Mouse (Mus musculus): ENCODE measurements at regions not wholly inside any gene's neighbourhood (a gene's known extent, or its start where the extent isn't known, plus 50 kb on each side); places are given as distances from the start of the nearest gene placed in this dataset.
"Not testable (repeated sequence)": the region's sequence is repeated elsewhere in the genome, so short reads cannot be mapped to it uniquely, and the experiment has no call there.

DNA sequence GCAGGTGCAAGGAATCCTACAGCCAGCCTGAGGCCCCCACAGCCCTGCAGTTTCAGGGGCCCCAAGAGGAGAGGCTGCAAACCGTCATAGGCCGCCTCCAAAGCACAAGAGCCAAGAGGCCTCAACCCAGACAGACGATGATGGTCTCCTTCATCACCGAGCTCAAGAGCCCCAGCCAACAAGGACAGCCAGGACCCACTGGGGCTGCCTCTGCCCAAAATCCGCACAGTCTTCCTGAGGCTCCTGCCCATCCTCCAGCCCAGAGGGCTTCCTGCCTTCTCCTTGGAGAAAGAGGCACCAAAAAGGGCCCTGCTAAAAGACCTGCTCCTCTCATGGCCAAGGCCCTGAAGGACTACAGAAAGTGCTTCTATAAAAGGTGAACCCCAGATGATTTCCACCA lies 112.3 kb downstream of the Nus1 start:
- H3K4me1 ChIP-seq (ENCODE audit: insufficient read depth); DNase-seq; H3K27me3 ChIP-seq (ENCODE audit: insufficient read depth, low read length); H3K36me3 ChIP-seq (ENCODE audit: insufficient read depth); H3K9ac ChIP-seq; H3K27ac ChIP-seq (ENCODE audit: low read depth); H3K9me3 ChIP-seq (ENCODE audit: low read depth, low read length); H3K4me2 ChIP-seq; ATAC-seq (ENCODE audit: insufficient read depth); H3K4me3 ChIP-seq (ENCODE audit: low read depth, low read length): not testable (repeated sequence)
- WGBS: 85% methylated on average over 2 of the region's 5 CpGs

DNA sequence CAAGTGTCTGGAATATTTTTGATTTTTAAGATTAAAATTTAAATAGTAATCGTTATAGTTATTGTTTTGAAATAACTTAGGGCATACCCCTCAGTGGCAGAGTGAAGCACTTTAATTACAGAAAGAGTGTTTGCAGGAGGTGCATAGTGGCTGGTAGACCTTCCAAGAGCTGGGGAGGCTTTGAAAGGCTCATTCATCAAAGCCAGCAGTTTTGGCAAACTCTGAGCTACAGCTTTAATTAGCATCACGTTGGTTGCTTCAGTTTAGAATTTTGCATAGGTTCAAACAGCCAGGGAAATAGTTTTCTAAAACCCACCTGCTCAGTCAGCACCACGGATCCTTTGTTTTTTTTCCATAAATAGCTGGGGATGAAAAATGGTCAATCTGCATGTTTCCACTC lies 113.5 kb downstream of the Nus1 start:
- no peak for ATAC-seq (ENCODE audit: insufficient read depth)
- WGBS: 42% methylated on average over 3 of the region's 3 CpGs

GRCm38 (mm10) chr10:52533278-52533892 lies 116.0 kb downstream of the Nus1 start:
- Histone ChIP-seq H3K27ac (ENCODE audit: low read depth) (no peak overlapping the region), H3K4me1 (ENCODE audit: insufficient read depth) (no peaks in the 10 kb centered on the region), H3K4me3 (ENCODE audit: low read depth, low read length) (no peak overlapping the region), H3K4me2 (no peak overlapping the region), H3K9ac (no peak overlapping the region), H3K36me3 (ENCODE audit: insufficient read depth) (no peaks in the 10 kb centered on the region), H3K9me3 (ENCODE audit: low read depth, low read length) (no peaks in the 10 kb centered on the region), H3K27me3 (ENCODE audit: insufficient read depth, low read length) (no peaks in the 10 kb centered on the region)
- no peak for ATAC-seq (ENCODE audit: insufficient read depth)
- 33% methylated on average over 2 of the region's 2 CpGs for WGBS
- no peak for TF ChIP-seq CTCF (IDR thresholded peaks at IDR 0.05; ENCODE audit: low read depth)
- DNase-seq: no peak

More for the DNA sequence above, 113.5 kb downstream of the Nus1 start:
- Histone ChIP-seq H3K4me1 (ENCODE audit: insufficient read depth) (no peaks in the 10 kb centered on the region), H3K27ac (ENCODE audit: low read depth) (no peak overlapping the region), H3K4me2 (no peak overlapping the region), H3K36me3 (ENCODE audit: insufficient read depth) (no peaks in the 10 kb centered on the region), H3K9me3 (ENCODE audit: low read depth, low read length) (no peaks in the 10 kb centered on the region), H3K27me3 (ENCODE audit: insufficient read depth, low read length) (no peaks in the 10 kb centered on the region), H3K9ac (no peak overlapping the region), H3K4me3 (ENCODE audit: low read depth, low read length) (no peak overlapping the region)
- DNase-seq: no peak
- no peak for TF ChIP-seq CTCF (IDR thresholded peaks at IDR 0.05; ENCODE audit: low read depth)

GRCm38 (mm10) chr10:52533893-52534287 lies 116.5 kb downstream of the Nus1 start:
- no peaks in the 10 kb centered on the region for H3K27me3 ChIP-seq (ENCODE audit: insufficient read depth, low read length)
- 52% methylated on average over 4 of the region's 4 CpGs for WGBS
- no peak overlapping the region for H3K27ac ChIP-seq (ENCODE audit: low read depth)
- no peaks in the 10 kb centered on the region for H3K4me1 ChIP-seq (ENCODE audit: insufficient read depth)
- TF ChIP-seq CTCF (IDR thresholded peaks at IDR 0.05; ENCODE audit: low read depth): peak; percentile 79
- H3K9ac ChIP-seq: no peak overlapping the region
- H3K36me3 ChIP-seq (ENCODE audit: insufficient read depth): no peaks in the 10 kb centered on the region
- no peak for ATAC-seq (ENCODE audit: insufficient read depth)
- H3K4me3 ChIP-seq (ENCODE audit: low read depth, low read length): no peak overlapping the region
- no peak overlapping the region for H3K4me2 ChIP-seq
- no peaks in the 10 kb centered on the region for H3K9me3 ChIP-seq (ENCODE audit: low read depth, low read length)
- peak; percentile 75 for DNase-seq

- Histone ChIP-seq H3K9ac (no peak overlapping the region), H3K27me3 (ENCODE audit: insufficient read depth, low read length) (no peaks in the 10 kb centered on the region), H3K36me3 (ENCODE audit: insufficient read depth) (no peaks in the 10 kb centered on the region), H3K4me1 (ENCODE audit: insufficient read depth) (no peaks in the 10 kb centered on the region), H3K27ac (ENCODE audit: low read depth) (no peak overlapping the region), H3K4me3 (ENCODE audit: low read depth, low read length) (no peak overlapping the region), H3K4me2 (no peak overlapping the region), H3K9me3 (ENCODE audit: low read depth, low read length) (no peaks in the 10 kb centered on the region)
- ATAC-seq (ENCODE audit: insufficient read depth): no peak
- whole genome bisulfite sequencing: 88% methylated on average over 28 of the region's 28 CpGs
- no peak for TF ChIP-seq CTCF (IDR thresholded peaks at IDR 0.05; ENCODE audit: low read depth)
- no peak for DNase-seq
These were observed 128.2 kb downstream of the Nus1 start for GRCm38 (mm10) chr10:52545566-52545965.

GRCm38 (mm10) chr10:52577383-52577782 lies 113.0 kb upstream of the Slc35f1 start:
- no peak overlapping the region for H3K4me3 ChIP-seq (ENCODE audit: low read depth, low read length)
- DNase-seq (no peak), ATAC-seq (ENCODE audit: insufficient read depth) (no peak)
- no peak overlapping the region for H3K9ac ChIP-seq
- no peaks in the 10 kb centered on the region for H3K27me3 ChIP-seq (ENCODE audit: insufficient read depth, low read length)
- no peak for TF ChIP-seq CTCF (IDR thresholded peaks at IDR 0.05; ENCODE audit: low read depth)
- H3K4me1 ChIP-seq (ENCODE audit: insufficient read depth): no peaks in the 10 kb centered on the region
- no peaks in the 10 kb centered on the region for H3K9me3 ChIP-seq (ENCODE audit: low read depth, low read length)
- no peak overlapping the region for H3K27ac ChIP-seq (ENCODE audit: low read depth)
- no peaks in the 10 kb centered on the region for H3K36me3 ChIP-seq (ENCODE audit: insufficient read depth)
- no peak overlapping the region for H3K4me2 ChIP-seq
- 79% methylated on average over 6 of the region's 6 CpGs for WGBS

- no peak overlapping the region for H3K4me3 ChIP-seq (ENCODE audit: low read depth, low read length)
- H3K27me3 ChIP-seq (ENCODE audit: insufficient read depth, low read length): no peaks in the 10 kb centered on the region
- no peak overlapping the region for H3K4me2 ChIP-seq
- H3K27ac ChIP-seq (ENCODE audit: low read depth): no peak overlapping the region
- no peak for ATAC-seq (ENCODE audit: insufficient read depth)
- WGBS: 76% methylated on average over 3 of the region's 3 CpGs
- no peaks in the 10 kb centered on the region for H3K4me1 ChIP-seq (ENCODE audit: insufficient read depth)
- TF ChIP-seq CTCF (IDR thresholded peaks at IDR 0.05; ENCODE audit: low read depth): no peak
- H3K9me3 ChIP-seq (ENCODE audit: low read depth, low read length): no peaks in the 10 kb centered on the region
- no peak for DNase-seq
- H3K36me3 ChIP-seq (ENCODE audit: insufficient read depth): no peaks in the 10 kb centered on the region
- H3K9ac ChIP-seq: no peak overlapping the region
These were observed 112.5 kb upstream of the Slc35f1 start for GRCm38 (mm10) chr10:52577795-52578194.
